In the genomic region with DNA sequence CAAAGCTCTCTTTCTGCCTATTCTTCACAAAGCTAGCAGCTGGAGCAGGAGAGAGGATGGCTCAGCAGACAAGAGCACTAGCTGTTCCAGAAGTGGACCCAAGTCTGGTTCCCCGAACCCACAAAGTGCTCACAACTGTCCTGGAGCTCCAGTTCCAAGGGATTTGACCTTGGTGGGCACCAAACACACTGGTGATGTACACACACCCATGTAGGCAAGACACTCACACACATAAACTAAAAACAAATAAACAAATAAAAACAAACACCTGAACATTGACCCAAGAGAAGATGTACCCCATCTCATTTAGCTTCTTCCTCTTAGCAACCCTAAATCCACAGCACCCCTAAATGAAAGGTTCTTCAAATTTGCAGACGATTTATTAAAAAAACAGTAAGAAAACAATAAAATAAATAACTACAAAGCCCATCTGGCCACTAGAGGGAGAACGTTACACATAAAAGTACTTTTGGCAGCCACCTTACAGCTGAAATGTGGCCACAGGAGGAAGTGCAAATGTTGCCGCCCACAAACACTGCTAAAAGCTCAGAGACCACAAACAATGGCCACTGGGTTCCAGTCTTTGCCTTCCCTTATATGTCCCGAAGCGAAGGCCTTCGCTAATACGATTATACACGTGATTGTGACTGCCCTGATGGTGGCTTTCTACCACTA, we compare ENCODE assay signal across 8 mouse cellular contexts. TPM values are rescaled to one million over a fixed set of nuclear protein-coding genes. Genes with fewer than 3 reads are reported as not detected.
DNase-seq lines count a peak whose midpoint lies in the region; ATAC-seq lines count a peak whose summit lies in the region.

No protein-coding gene starts in this region.

- H3K9me3 ChIP-seq in forebrain, embryonic 16.5 days (ENCODE audit: control insufficient read depth, low read length): no peaks in the 10 kb centered on the region
- no peaks in the 10 kb centered on the region for H3K9me3 ChIP-seq in lung, embryonic 15.5 days

- ATAC-seq in CD4-positive, CD25-positive, alpha-beta regulatory T cell, adult 4 months: peak; percentile 98
- ATAC-seq in forebrain, embryonic 16.5 days: peak; percentile 83
- ATAC-seq in lung, embryonic 15.5 days (ENCODE audit: borderline replicate concordance, extremely low read depth, low FRiP score, low TSS enrichment): peak; percentile 59; the same call in 1 of the 2 replicates
- ATAC-seq in neutrophil, adult 5-6 weeks (ENCODE audit: extremely low read depth, insufficient number of reproducible peaks, low FRiP score, poor library complexity, severe bottlenecking): peak; percentile 97

- peak; percentile 80 for DNase-seq in brain, adult 2 months (ENCODE audit: low read depth, low spot score)
- peak; percentile 75 for DNase-seq in heart, postnatal 4 days
- DNase-seq in layer of hippocampus, adult 11-12 months (ENCODE audit: low spot score): peak; percentile 81
- DNase-seq in testis, postnatal 14 days (ENCODE audit: low spot score): peak; percentile 40

- H3K4me2 ChIP-seq in forebrain, embryonic 16.5 days (ENCODE audit: low read length): peak overlapping the region; percentile 10; the same call in 1 of the 2 replicates
- 0 out of 2 replicates have a peak overlapping the region, but pooled peaks have one; percentile 10 for H3K4me2 ChIP-seq in lung, embryonic 15.5 days

- H3K4me3 ChIP-seq in forebrain, embryonic 16.5 days (replicated peaks; ENCODE audit: low read length): no peak overlapping the region
- H3K4me3 ChIP-seq in lung, embryonic 15.5 days: no peak overlapping the region

- H3K9ac ChIP-seq in forebrain, embryonic 16.5 days (replicated peaks; ENCODE audit: low read depth, low read length): no peak overlapping the region
- H3K9ac ChIP-seq in lung, embryonic 15.5 days: no peak overlapping the region

- 13% methylated on average over 9 of the region's 9 CpGs for WGBS in forebrain, embryonic 16.5 days
- 23% methylated on average over 9 of the region's 9 CpGs for WGBS in lung, embryonic 15.5 days

- H3K36me3 ChIP-seq in forebrain, embryonic 16.5 days (ENCODE audit: control insufficient read depth, insufficient read depth): no peaks in the 10 kb centered on the region
- H3K36me3 ChIP-seq in lung, embryonic 15.5 days: no peaks in the 10 kb centered on the region

- H3K27ac ChIP-seq in forebrain, embryonic 16.5 days (ENCODE audit: low read length): no peak overlapping the region
- no peak overlapping the region for H3K27ac ChIP-seq in lung, embryonic 15.5 days

- 0 out of 2 replicates have a peak, but pooled peaks cover 3% of the 10 kb centered on the region for H3K4me1 ChIP-seq in forebrain, embryonic 16.5 days (replicated peaks; ENCODE audit: control insufficient read depth, insufficient read depth, low read length)
- 0 out of 2 replicates have a peak, but pooled peaks cover 4% of the 10 kb centered on the region for H3K4me1 ChIP-seq in lung, embryonic 15.5 days

- no peaks in the 10 kb centered on the region for H3K27me3 ChIP-seq in forebrain, embryonic 16.5 days (replicated peaks; ENCODE audit: control insufficient read depth, insufficient read depth, low read length)
- no peaks in the 10 kb centered on the region for H3K27me3 ChIP-seq in lung, embryonic 15.5 days

RNA-seq across cellular contexts. Expression of a gene that starts 33.5 kb away (rescaled TPM):
- polyA plus RNA-seq in CD4-positive, CD25-positive, alpha-beta regulatory T cell, adult 4 months (2017; shearing (Covaris generic)): 1 to 10 TPM; 2.9 to 3.0 TPM
- polyA plus RNA-seq in forebrain, embryonic 16.5 days (2015; fragmentation: Nextera tagmentation; extraction: Ambion mirVana): 6.3 and 6.8 TPM in 2 replicates
- 1 to 10 TPM; 4.2 to 4.6 TPM for total RNA-seq in heart, postnatal 4 days (2021)
- 7.5 and 8.0 TPM in 2 replicates for polyA plus RNA-seq in lung, embryonic 15.5 days (2015; fragmentation: Nextera tagmentation; extraction: Ambion mirVana)
- total RNA-seq in neutrophil, adult 5-6 weeks (2017): 1.7 and 2.1 TPM in 2 replicates
